Mouse (Mus musculus) layer of hippocampus, adult 8-10 months (tissue): ENCODE measurements around the gene Ucp3. TPM values are rescaled to one million over a fixed set of nuclear protein-coding genes. Genes with fewer than 3 reads are reported as not detected.

Source experiments
- DNase-seq, 2 experiments: peaks; one replicate each; pipeline ENCODE4 v3.0.0; 2022; ENCODE audit warnings: low spot score in 2 of 2
- total RNA-seq, 4 experiments: library from RNA; stranded (reverse); gene quantifications; 2 replicates each; pipeline ENCODE4 v1.2.4; 2022

The Ucp3 gene
- 1 to 10 TPM; 2.1 to 2.9 (median 2.2) TPM for total RNA-seq

- DNase-seq: no peak
Observed at GRCm38 (mm10) chr7:100472777-100473176, at the start of gene Ucp3. Gene Ucp3, plus strand, starts transcription at chr7:100472990.

- DNase-seq: no peak
Observed at GRCm38 (mm10) chr7:100425795-100426194, 47.0 kb upstream of the Ucp3 start.

GRCm38 (mm10) chr7:100429102-100429501 lies 43.7 kb upstream of the Ucp3 start:
- DNase-seq: peak in 1 of 2 experiments; percentile 38

DNA sequence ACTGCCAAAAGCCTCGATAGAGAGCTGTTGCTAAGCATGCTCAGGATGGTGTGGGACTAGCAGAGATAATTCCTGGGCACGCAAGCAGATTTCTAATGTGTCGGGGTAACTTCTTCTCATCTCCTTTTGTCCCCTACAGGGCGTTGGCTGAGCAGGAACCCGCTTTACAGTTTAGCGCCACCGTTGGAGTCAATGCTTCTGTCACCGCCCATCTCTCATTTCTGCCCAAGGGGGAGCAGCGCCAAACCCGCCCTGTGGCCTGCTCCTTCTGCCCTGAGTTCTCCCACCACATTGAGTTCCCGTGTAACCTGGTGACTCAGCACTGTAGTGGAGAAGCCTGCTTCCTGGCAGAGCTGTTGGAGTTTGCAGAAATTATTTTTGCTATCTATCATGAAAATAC lies 42.9 kb upstream of the Ucp3 start:
- DNase-seq: no peak

- DNase-seq: no peak
Observed at GRCm38 (mm10) chr7:100431103-100431502, 41.7 kb upstream of the Ucp3 start.

- no peak for DNase-seq
Observed at GRCm38 (mm10) chr7:100433295-100433694, 39.5 kb upstream of the Ucp3 start.

DNA sequence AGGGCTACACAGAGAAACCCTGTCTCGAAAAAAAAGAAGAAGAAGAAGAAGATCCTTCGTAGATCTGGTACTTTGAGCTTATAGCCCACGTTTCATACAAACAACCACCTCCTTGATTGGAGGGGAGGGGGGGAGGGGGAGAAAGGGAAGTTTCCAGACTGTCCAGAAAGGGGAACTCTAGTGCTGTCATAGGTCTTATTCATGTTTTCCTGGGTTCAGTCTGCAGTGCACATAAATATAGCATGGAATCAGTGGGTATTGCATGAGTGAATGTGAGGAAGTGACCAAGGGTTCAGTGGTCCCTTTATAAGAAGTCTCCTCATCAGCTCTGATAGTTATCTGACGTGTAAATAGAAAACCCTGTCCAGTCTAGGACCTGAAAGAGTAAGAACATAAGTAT lies 29.1 kb upstream of the Ucp3 start:
- DNase-seq: no peak

DNA sequence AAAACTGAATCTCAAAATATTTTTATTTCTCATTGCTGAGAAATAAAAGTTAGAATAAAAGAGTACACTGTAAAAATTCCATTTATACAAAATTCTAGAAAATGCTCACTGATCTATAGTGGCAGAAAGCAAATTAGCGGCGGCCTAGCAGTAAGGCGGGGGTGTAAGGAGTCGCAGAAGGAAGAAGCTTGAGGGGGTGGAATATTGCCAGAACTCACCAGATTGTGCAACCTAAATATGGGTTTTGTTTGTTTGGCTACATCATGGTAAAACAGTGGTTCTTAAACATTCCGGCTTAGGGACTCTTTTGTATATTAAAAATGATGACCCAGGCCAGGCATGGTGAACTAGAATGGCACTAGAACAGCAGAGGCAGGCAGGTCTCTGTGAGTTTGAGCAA lies 26.5 kb upstream of the Ucp3 start:
- DNase-seq: no peak

DNA sequence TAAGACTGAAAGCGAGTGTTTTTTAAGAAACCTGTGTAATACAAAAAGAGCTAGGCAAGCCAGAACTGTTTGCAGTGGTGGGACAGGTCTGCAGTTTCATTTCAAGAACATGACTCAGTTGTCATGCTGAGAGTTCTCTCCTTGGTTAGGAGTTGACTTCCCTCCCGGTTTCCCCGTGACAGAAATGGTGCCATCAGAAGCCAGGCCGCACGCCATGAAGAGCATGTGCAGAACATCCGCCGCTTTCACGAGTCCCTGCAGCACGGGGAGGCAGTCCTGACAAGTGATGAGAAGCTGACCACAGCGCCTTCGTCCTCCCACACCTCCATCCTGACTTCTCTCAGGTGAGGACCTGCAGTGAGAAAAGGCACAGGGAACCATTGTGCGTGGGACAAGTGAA lies 24.3 kb upstream of the Ucp3 start:
- DNase-seq: no peak

DNA sequence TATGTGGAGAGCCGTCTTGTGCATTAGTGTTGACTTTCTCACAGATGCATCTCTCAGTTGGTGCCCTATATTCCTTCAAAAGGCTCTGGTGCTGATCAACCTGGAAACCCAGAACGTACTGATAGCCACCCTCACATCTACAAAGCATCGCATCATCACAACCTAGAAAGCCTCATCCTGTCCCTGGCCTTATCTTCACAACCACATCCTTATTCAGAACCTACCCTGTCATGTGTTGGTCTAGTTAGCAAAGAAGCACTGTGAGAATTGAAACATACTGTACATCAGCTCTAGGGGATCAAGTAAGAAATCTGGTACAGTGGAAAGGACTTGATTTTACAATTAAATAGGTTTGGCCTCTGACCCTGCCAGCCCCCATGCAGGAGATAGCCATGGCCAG lies 23.8 kb upstream of the Ucp3 start:
- DNase-seq: no peak

- no peak for DNase-seq
Observed at GRCm38 (mm10) chr7:100458153-100458552, 14.6 kb upstream of the Ucp3 start.

GRCm38 (mm10) chr7:100459862-100460261 lies 12.9 kb upstream of the Ucp3 start:
- no peak for DNase-seq

DNA sequence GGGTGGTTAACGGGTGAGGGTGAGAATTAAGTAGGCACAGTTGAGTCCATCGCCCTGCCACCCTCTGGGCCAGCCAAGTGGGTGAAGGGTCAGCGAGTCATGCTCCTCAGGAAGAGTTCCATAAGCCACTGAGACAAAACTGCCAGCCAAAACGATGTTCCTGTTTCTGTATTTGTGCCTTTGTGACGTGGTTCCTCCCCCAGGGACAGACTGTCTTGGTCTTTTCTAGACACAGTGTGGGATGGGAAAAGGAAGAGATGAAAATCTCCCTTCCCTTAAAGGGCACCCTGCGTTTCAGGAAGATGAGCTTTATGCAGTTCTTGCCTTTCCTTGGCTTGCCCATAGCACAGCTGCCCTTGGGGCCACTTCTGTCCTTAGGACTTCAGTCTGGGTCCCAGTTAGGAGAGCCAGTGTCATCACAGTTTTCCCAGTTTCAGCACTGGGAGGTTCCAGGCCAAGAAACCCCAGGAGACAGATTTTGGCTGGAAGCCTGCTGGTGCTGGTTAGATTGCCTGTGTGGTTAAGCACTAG lies 11.1 kb upstream of the Ucp3 start:
- peak; percentile 37 to 56 for DNase-seq

GRCm38 (mm10) chr7:100463194-100463593 lies 9.6 kb upstream of the Ucp3 start:
- DNase-seq: no peak

DNA sequence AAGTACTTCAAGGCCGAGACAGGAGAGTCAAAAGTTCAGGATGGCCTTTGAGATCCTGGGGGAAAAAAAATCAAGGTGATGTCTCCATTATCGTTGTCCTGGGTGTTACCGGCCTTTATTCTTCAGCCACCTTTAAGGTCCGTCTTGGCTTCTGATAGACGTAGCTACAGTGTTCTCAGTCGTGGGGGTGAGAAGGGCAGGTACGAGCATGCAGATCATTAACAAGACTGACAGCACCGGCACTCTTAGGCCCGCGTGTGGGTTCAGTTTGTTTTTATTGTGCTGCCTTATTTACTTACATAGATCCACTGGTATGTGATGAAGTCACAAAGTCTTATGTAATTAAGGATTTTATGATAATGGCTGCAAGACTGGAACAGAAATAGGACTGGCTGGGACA lies 9.0 kb upstream of the Ucp3 start:
- no peak for DNase-seq

DNA sequence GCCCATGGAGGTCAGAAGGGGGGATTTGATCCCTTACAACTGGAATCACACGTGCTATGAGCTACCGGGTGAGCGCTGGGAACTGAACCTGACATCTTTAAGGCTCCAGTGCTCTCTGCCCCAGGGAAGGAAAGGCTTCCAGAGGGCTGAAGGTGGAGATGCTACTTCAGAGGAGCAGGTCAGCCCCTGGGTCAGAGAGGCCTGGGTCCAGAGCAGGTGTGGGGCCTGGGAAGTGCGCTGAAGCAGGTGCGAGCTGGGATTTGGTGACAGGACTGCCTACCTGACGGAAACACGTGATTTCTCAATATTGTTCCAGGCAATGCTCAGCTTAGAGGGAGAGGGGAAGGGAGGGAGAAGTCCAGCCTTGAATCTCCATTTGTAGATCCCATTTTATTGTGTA lies 8.5 kb upstream of the Ucp3 start:
- no peak for DNase-seq

GRCm38 (mm10) chr7:100465248-100465647 lies 7.5 kb upstream of the Ucp3 start:
- no peak for DNase-seq

- DNase-seq: no peak
Observed at GRCm38 (mm10) chr7:100465656-100466309, 7.0 kb upstream of the Ucp3 start.

DNA sequence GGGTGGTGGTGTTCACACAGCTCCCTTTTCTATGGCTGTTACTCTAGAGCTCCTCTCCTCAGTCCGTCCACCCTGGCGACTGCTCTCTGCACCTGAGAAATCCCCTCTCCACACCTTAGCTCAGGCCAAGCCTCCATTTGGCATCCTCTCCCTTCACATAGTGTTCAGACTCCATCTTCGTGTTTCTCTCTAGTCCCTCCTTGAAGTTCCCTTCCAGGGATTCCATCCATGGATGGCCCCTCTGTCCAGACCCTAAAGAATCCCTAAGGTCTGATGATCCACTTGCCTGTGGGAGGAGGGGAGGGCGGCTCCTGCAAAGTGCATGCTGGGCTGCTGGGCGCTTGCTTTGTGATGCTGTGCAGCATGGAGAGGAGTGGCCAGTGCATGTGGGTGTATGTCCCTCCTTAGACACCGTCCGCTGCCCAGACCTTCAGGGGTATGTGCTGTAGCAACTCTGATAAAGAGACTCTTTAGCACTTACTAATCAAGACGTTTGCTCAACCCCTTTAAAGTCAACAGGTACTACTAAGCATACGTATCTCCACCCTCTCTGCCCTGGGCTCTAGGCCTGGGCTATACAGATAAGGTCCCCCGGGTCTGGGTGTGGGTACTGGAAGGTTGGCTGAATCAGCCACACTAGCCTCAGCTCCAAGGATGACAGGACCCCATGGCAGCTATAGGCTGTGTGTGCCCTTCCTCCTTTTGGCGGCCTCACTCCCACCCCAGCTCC lies 5.8 kb upstream of the Ucp3 start:
- DNase-seq: no peak

DNA sequence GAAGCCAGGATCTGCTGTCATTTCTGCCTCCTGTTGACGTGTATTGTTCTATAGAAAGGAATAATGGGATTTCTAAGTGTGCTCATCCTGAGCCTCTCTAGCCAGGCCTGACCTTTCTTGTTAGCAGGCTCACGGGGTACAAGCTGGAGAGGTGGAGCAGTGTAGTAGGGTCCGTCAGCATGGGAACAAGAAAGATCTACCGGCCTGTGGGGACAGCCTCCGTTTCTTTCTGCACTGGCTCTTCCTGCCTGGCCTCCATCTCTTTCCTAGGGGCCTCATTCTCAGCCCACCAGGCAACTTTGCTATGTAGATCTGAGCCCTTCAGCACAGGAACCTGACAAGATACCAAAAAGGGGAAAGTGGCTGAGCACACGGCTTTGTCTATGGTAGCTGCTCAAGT lies 4.0 kb upstream of the Ucp3 start:
- no peak for DNase-seq

DNA sequence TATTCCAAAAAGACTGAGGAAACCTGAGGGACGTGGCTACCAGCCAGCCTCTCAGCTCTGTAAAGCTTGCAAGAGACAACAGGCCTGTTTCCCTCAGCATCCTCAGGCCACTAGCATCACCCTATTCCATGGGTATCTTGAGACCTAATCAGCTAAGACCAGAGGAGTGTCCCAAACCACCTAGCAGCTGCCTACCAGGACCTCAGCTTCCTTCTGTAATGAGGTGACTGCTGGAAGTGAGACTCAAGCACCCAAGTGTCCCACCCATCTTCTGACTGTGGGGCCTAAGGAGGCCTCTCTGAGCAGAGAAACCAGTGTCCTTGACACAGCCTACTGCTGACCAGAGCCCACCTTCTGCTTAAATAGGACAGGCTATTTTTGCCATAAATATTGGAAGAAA lies 3.3 kb upstream of the Ucp3 start:
- no peak for DNase-seq

DNA sequence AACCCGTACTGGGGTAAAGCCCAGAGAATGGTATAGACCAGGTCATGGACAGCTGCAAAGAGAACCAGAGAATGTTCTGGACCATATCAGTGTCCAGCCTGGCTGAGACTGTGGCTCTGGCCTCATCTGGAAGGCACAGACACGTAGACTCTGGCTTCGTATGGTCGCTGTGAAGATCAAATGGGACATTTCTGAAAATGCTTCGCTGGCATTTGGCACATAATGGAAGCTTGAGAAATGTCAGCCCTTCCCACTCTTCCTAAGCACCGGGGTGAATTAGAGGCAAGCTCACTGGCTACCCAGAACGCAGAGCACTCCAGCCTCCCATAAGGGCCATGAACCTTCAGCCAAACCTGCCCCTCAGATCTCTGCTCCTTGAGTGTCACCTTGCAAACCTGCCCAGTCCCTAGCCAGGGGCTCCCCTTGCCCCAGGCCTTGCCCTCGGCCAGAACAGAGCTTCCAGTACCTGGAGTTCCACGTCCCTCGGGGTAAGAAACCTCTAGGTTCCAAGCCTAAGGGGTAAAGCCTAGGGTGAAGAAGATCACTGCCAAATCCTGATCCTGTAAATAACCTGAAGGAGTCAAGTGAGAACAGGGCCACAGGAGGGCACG lies 1.9 kb upstream of the Ucp3 start:
- DNase-seq: no peak

GRCm38 (mm10) chr7:100471407-100471797 lies 1.4 kb upstream of the Ucp3 start:
- no peak for DNase-seq
